In the genomic region with DNA sequence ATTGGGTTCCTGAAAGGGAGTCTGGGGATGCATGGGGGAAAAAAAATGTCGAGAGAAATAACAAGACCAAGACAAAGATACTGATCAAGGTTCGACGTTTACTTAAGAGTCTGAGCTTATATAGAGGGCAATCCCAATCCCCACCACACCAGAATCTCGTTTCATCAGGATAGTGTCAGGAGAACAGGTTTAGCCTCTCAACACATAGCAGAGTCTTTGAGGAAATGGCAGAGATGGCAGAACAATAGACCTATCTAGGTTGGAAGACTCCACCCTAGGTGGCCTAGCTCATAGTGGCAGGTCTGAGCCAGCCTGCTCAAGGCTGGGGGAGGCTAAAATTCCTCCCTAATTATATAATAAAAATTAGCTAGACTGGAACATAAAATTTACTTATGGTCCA, we compare ENCODE assay signal across 19 mouse cellular contexts.
"Had no signal": no experiment of that assay in that cellular context is flagged by ENCODE, and none has a peak within 500 bp of the region (broad histone marks: within the 10 kb centered on the region; RNA-seq: fewer than 3 reads in every experiment).

No protein-coding gene starts in this region.

- H3K4me3 ChIP-seq: midbrain, embryonic 10.5 days; midbrain, embryonic 12.5 days; myocyte; neural tube, embryonic 13.5 days; neural tube, embryonic 15.5 days had no signal

- ATAC-seq: midbrain, embryonic 16.5 days had no signal

- H3K36me3 ChIP-seq: midbrain, embryonic 10.5 days; midbrain, embryonic 12.5 days; neural tube, embryonic 13.5 days; neural tube, embryonic 15.5 days had no signal

- H3K4me2 ChIP-seq: lung, embryonic 14.5 days; midbrain, embryonic 12.5 days; neural tube, embryonic 13.5 days; neural tube, embryonic 15.5 days had no signal

- H3K4me1 ChIP-seq: midbrain, embryonic 10.5 days; midbrain, embryonic 12.5 days; neural tube, embryonic 13.5 days; neural tube, embryonic 15.5 days had no signal

- H3K9ac ChIP-seq: lung, embryonic 14.5 days; midbrain, embryonic 12.5 days; neural tube, embryonic 13.5 days; neural tube, embryonic 15.5 days had no signal

- H3K27ac ChIP-seq: midbrain, embryonic 10.5 days; midbrain, embryonic 12.5 days; neural tube, embryonic 13.5 days; neural tube, embryonic 15.5 days had no signal

- DNase-seq: lung, adult 18-20 months; lung, embryonic 14.5 days; lung, postnatal 10 days; lung, postnatal 4 days; midbrain, embryonic 14.5 days; retina, postnatal 1 day; right cerebral cortex, adult 18-20 months; right cerebral cortex, postnatal 25 days; right cerebral cortex, postnatal 4 days; spleen, adult 18-20 months; thymus, adult 18-20 months; thymus, postnatal 14 days; thymus, postnatal 36 days had no signal

- H3K9me3 ChIP-seq: midbrain, embryonic 10.5 days; midbrain, embryonic 12.5 days; neural tube, embryonic 13.5 days; neural tube, embryonic 15.5 days had no signal

- H3K27me3 ChIP-seq: midbrain, embryonic 12.5 days; neural tube, embryonic 13.5 days; neural tube, embryonic 15.5 days had no signal
